Mouse (Mus musculus): Measurements from ENCODE around the gene Trim17. TPM values are rescaled to one million over a fixed set of nuclear protein-coding genes. Genes with fewer than 3 reads are reported as not detected.

Trim17 gene
- polyA plus RNA-seq, 1 experiment, result 7.4 TPM

GRCm38 (mm10) chr11:58977607-58978026 lies 23.1 kb downstream of the Trim17 start:
- Histone ChIP-seq H3K4me1 (ENCODE audit: control insufficient read depth, insufficient read depth, low read length) (peaks cover 8% of the 10 kb centered on the region; the same call in 1 of the 2 replicates), H3K4me3 (ENCODE audit: insufficient read depth, low read length) (peak overlapping the region; percentile 80), H3K27ac (ENCODE audit: insufficient read depth, low read length) (no peak overlapping the region)
- no peak for TF ChIP-seq POLR2A (IDR thresholded peaks at IDR 0.05; ENCODE audit: extremely low read depth, insufficient read depth, low read length)
- no peak for TF ChIP-seq CTCF (IDR thresholded peaks at IDR 0.05; ENCODE audit: extremely low read depth, insufficient read depth, low read length)

GRCm38 (mm10) chr11:58978027-58978705 lies 23.7 kb downstream of the Trim17 start, which contains the start of gene Trim11:
TSS of gene Trim11 (plus strand) at chr11:58978093.
- peak; percentile 74; the same call in 1 of the 2 replicates for TF ChIP-seq POLR2A (IDR thresholded peaks at IDR 0.05; ENCODE audit: extremely low read depth, insufficient read depth, low read length)
- TF ChIP-seq CTCF (IDR thresholded peaks at IDR 0.05; ENCODE audit: extremely low read depth, insufficient read depth, low read length), result no peak
- Histone ChIP-seq H3K4me1 (ENCODE audit: control insufficient read depth, insufficient read depth, low read length) (peaks cover 9% of the 10 kb centered on the region; the same call in 1 of the 2 replicates), H3K4me3 (ENCODE audit: insufficient read depth, low read length) (peak within 1 kb of the TSS; percentile 80), H3K27ac (ENCODE audit: insufficient read depth, low read length) (peak within 1 kb of the TSS; percentile 43; the same call in 1 of the 2 replicates)

DNA sequence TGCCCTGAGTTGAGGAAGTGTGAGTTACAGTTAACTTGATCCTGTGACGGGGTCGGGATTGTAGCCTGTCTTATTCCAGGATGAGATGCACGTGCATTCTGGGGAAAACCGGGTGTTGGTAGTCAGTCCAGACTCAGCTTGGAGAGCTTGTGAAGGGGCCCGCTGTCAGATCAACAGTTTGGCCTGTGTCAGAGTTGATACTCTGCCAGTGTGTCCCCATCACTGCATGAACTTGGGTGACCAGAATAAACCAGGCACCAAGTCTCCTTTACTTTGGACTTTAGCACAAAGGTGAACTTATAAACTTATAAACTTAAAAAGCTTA lies 24.2 kb downstream of the Trim17 start:
- Histone ChIP-seq H3K4me1 (ENCODE audit: control insufficient read depth, insufficient read depth, low read length) (peaks cover 9% of the 10 kb centered on the region), H3K27ac (ENCODE audit: insufficient read depth, low read length) (peak overlapping the region; percentile 43; the same call in 1 of the 2 replicates)

GRCm38 (mm10) chr11:58979183-58979582 lies 24.7 kb downstream of the Trim17 start:
- H3K4me3 ChIP-seq (ENCODE audit: insufficient read depth, low read length), result peak overlapping the region; percentile 80
- H3K27ac ChIP-seq (ENCODE audit: insufficient read depth, low read length), result no peak overlapping the region
- H3K4me1 ChIP-seq (ENCODE audit: control insufficient read depth, insufficient read depth, low read length), result peaks cover 11% of the 10 kb centered on the region
- TF ChIP-seq CTCF (IDR thresholded peaks at IDR 0.05; ENCODE audit: extremely low read depth, insufficient read depth, low read length), result no peak
- TF ChIP-seq POLR2A (IDR thresholded peaks at IDR 0.05; ENCODE audit: extremely low read depth, insufficient read depth, low read length), result no peak

More for the DNA sequence above, 24.2 kb downstream of the Trim17 start:
- H3K4me3 ChIP-seq (ENCODE audit: insufficient read depth, low read length), result peak overlapping the region; percentile 80
- TF ChIP-seq CTCF (IDR thresholded peaks at IDR 0.05; ENCODE audit: extremely low read depth, insufficient read depth, low read length), result no peak
- TF ChIP-seq POLR2A (IDR thresholded peaks at IDR 0.05; ENCODE audit: extremely low read depth, insufficient read depth, low read length), result no peak

DNA sequence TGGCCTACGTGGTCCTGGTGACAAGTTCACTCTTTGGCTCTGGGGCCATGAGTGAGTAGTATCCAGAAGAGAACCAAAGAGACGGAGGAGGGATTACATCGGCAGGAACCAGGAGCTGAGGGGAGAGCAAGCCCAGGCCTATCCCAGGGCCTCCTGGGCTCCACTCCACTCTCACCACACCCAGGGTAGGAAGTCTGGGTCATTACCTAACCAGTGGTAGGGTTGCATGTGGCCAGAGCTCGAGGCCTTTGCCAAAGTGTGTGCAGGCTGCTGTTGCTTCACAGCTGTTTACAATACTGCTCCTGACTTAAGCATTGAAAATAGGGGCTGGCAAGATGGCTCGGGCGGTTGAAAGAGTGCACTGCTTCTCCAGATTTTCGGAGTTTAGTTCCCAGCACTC lies 25.2 kb downstream of the Trim17 start:
- Histone ChIP-seq H3K4me1 (ENCODE audit: control insufficient read depth, insufficient read depth, low read length) (peaks cover 12% of the 10 kb centered on the region), H3K4me3 (ENCODE audit: insufficient read depth, low read length) (peak overlapping the region; percentile 80), H3K27ac (ENCODE audit: insufficient read depth, low read length) (no peak overlapping the region)

GRCm38 (mm10) chr11:58980381-58980990 lies 26.0 kb downstream of the Trim17 start:
- H3K4me3 ChIP-seq (ENCODE audit: insufficient read depth, low read length), result no peak overlapping the region; the same call in 1 of the 2 replicates
- TF ChIP-seq CTCF (IDR thresholded peaks at IDR 0.05; ENCODE audit: extremely low read depth, insufficient read depth, low read length) (no peak), POLR2A (IDR thresholded peaks at IDR 0.05; ENCODE audit: extremely low read depth, insufficient read depth, low read length) (no peak)
- no peak overlapping the region for H3K27ac ChIP-seq (ENCODE audit: insufficient read depth, low read length)
- peaks cover 12% of the 10 kb centered on the region for H3K4me1 ChIP-seq (ENCODE audit: control insufficient read depth, insufficient read depth, low read length)

More for the DNA sequence above, 25.2 kb downstream of the Trim17 start:
- no peak for TF ChIP-seq POLR2A (IDR thresholded peaks at IDR 0.05; ENCODE audit: extremely low read depth, insufficient read depth, low read length)
- no peak for TF ChIP-seq CTCF (IDR thresholded peaks at IDR 0.05; ENCODE audit: extremely low read depth, insufficient read depth, low read length)

GRCm38 (mm10) chr11:58981541-58982447 lies 27.3 kb downstream of the Trim17 start:
- Histone ChIP-seq H3K4me3 (ENCODE audit: insufficient read depth, low read length) (peak overlapping the region; percentile 4; the same call in 1 of the 2 replicates), H3K4me1 (ENCODE audit: control insufficient read depth, insufficient read depth, low read length) (peaks cover 12% of the 10 kb centered on the region), H3K27ac (ENCODE audit: insufficient read depth, low read length) (no peak overlapping the region)
- TF ChIP-seq CTCF (IDR thresholded peaks at IDR 0.05; ENCODE audit: extremely low read depth, insufficient read depth, low read length) (peak; percentile 63), POLR2A (IDR thresholded peaks at IDR 0.05; ENCODE audit: extremely low read depth, insufficient read depth, low read length) (no peak)

- Histone ChIP-seq H3K4me3 (ENCODE audit: insufficient read depth, low read length) (no peak overlapping the region; the same call in 1 of the 2 replicates), H3K27ac (ENCODE audit: insufficient read depth, low read length) (no peak overlapping the region), H3K4me1 (ENCODE audit: control insufficient read depth, insufficient read depth, low read length) (peaks cover 10% of the 10 kb centered on the region)
- TF ChIP-seq POLR2A (IDR thresholded peaks at IDR 0.05; ENCODE audit: extremely low read depth, insufficient read depth, low read length) (no peak), CTCF (IDR thresholded peaks at IDR 0.05; ENCODE audit: extremely low read depth, insufficient read depth, low read length) (no peak)
Measured at GRCm38 (mm10) chr11:58982471-58983097, 28.1 kb downstream of the Trim17 start.
